Mouse (Mus musculus) hindbrain, embryonic 11.5 days (tissue): ENCODE measurements around the gene Muc1. TPM values are rescaled to one million over a fixed set of nuclear protein-coding genes. Genes with fewer than 3 reads are reported as not detected.

ENCODE experiments used
- ATAC-seq: fragments of 200-750 bp; cut with Nextera tagmentation; 2 replicates; pipeline ENCODE4 v1.8.0; 2017; ENCODE audit warnings: mild to moderate bottlenecking, moderate TSS enrichment, moderate library complexity; ENCODE audit not compliant: low FRiP score
- DNase-seq: peaks from one replicate; pipeline ENCODE4 v3.0.0-alpha.2; 2015; ENCODE audit warnings: low spot score
- H3K27ac ChIP-seq: fragments of 300-500 bp; sonication (generic); 2 replicates; pipeline ENCODE4 v1.5.1; 2014; ENCODE audit warnings: mild to moderate bottlenecking, low read depth, low read length
- H3K27me3 ChIP-seq: fragments of 300-500 bp; sonication (generic); 2 replicates; pipeline ENCODE4 v1.6.1; 2014; ENCODE audit warnings: mild to moderate bottlenecking, low read length, moderate library complexity, mixed read lengths; ENCODE audit not compliant: control insufficient read depth, insufficient read depth
- H3K36me3 ChIP-seq: fragments of 300-500 bp; sonication (generic); 2 replicates; pipeline ENCODE4 v1.6.1; 2014; ENCODE audit warnings: mild to moderate bottlenecking, low read length, moderate library complexity, mixed read lengths; ENCODE audit not compliant: control insufficient read depth, insufficient read depth
- H3K4me1 ChIP-seq: fragments of 300-500 bp; sonication (generic); replicated peaks from 2 replicates; pipeline ENCODE4 v1.6.1; 2014; ENCODE audit warnings: low read length, mixed read lengths; ENCODE audit not compliant: control insufficient read depth, insufficient read depth
- H3K4me2 ChIP-seq: fragments of 300-500 bp; sonication (generic); replicated peaks from 2 replicates; pipeline ENCODE4 v1.6.1; 2014; ENCODE audit warnings: mild to moderate bottlenecking, low read depth, low read length
- H3K4me3 ChIP-seq: fragments of 300-500 bp; sonication (generic); 2 replicates; pipeline ENCODE4 v1.5.1; 2014; ENCODE audit warnings: low read depth, low read length
- H3K9ac ChIP-seq: fragments of 300-500 bp; sonication (generic); 2 replicates; pipeline ENCODE4 v1.6.1; 2014; ENCODE audit warnings: low read depth, low read length
- H3K9me3 ChIP-seq: fragments of 300-500 bp; sonication (generic); 2 replicates; pipeline ENCODE4 v1.6.1; 2016; ENCODE audit warnings: low read length; ENCODE audit not compliant: control insufficient read depth
- WGBS: fragments of 180-500 bp; shearing (Covaris S2); extraction: QIAGEN DNeasy Blood & Tissue Kit; methylation state at CpG from one replicate; pipeline ENCODE4 v1.1.7; 2014; 5-methylcytosine and 5-hydroxymethylcytosine counted together
- polyA plus RNA-seq: library from polyadenylated mRNA; unstranded; fragments of >200 nt; fragmentation: Nextera tagmentation; extraction: Ambion mirVana; gene quantifications from 2 replicates; pipeline ENCODE4 v1.2.1, GENCODE M21; 2014

The Muc1 gene
- polyA plus RNA-seq, 1 experiment from 2014 or later, result 1.4 TPM

DNA sequence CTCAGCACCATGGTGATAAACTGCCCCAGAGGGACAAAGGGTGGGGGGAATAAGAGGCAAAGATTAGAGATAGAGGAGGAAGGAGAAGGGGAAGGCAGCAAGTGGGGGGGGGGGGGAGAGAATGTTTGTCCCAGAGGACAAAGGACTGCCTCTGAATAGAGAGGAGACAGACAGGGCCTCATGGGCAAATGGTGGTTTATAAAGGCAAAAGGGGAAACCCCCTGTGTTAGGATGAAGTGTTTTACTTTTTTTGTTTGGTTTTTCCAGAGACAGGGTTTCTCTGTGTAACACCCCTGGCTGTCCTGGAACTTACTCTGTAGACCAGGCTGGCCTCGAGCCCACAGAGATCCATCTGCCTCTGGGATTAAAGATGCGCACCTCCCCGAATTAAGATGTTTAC lies 31.4 kb downstream of the Muc1 start:
- H3K36me3 ChIP-seq, result no peaks in the 10 kb centered on the region
- DNase-seq, result no peak
- H3K9me3 ChIP-seq, result no peaks in the 10 kb centered on the region
- 79% methylated on average over 3 of the region's 3 CpGs for WGBS
- H3K4me1 ChIP-seq, result no peaks in the 10 kb centered on the region
- H3K27me3 ChIP-seq, result no peaks in the 10 kb centered on the region
- no peak overlapping the region for H3K9ac ChIP-seq
- H3K27ac ChIP-seq, result no peak overlapping the region
- no peak for ATAC-seq
- H3K4me2 ChIP-seq, result no peak overlapping the region
- no peak overlapping the region for H3K4me3 ChIP-seq

DNA sequence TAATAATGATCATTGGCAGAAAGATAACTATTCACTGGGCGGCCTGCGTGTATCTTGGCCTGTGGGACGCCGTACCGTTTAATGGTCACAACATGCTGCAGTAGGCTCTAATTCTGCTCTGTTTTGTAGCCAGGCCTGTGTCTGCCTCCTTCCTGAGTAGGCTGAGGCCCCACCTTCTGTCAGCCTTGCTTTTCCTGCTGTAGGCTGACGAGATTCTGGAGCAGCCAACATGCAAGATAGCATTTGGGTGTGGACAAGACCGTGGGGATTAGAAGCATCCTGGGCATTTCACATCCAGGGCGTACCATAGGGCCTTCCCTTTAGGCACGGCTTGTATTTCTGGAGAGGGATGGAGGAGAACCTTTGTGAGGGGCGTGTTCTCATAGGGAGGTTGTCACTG lies 33.6 kb downstream of the Muc1 start:
- no peak overlapping the region for H3K4me2 ChIP-seq
- H3K9me3 ChIP-seq, result no peaks in the 10 kb centered on the region
- no peaks in the 10 kb centered on the region for H3K36me3 ChIP-seq
- no peak overlapping the region for H3K27ac ChIP-seq
- no peaks in the 10 kb centered on the region for H3K4me1 ChIP-seq
- WGBS, result 71% methylated on average over 10 of the region's 10 CpGs
- no peak overlapping the region for H3K9ac ChIP-seq
- ATAC-seq, result no peak
- H3K27me3 ChIP-seq, result no peaks in the 10 kb centered on the region
- H3K4me3 ChIP-seq, result no peak overlapping the region
- DNase-seq, result no peak

DNA sequence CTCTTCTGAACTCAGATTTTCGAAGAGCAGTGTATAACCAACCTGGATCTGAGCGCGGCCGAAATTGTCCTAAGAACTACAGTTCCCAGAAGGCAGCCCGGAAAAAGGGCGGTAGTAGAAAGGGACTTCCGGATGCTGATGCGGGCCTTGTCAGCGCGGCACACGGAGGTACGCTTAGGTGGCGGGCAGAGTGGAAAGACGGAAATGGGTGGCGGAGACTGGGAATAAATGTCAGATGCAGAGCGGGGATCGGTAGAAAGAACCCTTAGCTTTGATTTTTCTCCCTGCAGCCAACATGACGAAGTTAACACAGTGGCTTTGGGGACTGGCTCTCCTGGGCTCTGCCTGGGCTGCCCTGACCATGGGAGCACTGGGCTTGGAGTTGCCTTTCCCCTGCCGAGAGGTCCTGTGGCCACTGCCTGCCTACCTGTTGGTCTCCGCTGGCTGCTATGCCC lies 37.6 kb downstream of the Muc1 start:
- H3K4me2 ChIP-seq, result peak overlapping the region; percentile 91
- no peaks in the 10 kb centered on the region for H3K36me3 ChIP-seq
- WGBS, result under 1% methylated on average over 20 of the region's 20 CpGs
- H3K27ac ChIP-seq, result peak overlapping the region; percentile 48; the same call in 1 of the 2 replicates
- H3K4me1 ChIP-seq, result 0 out of 2 replicates have a peak, but pooled peaks cover 6% of the 10 kb centered on the region
- peak overlapping the region; percentile 70 for H3K4me3 ChIP-seq
- DNase-seq (peak; percentile 89), ATAC-seq (peak; percentile 85)
- no peaks in the 10 kb centered on the region for H3K9me3 ChIP-seq
- H3K9ac ChIP-seq, result peak overlapping the region; percentile 87
- H3K27me3 ChIP-seq, result no peaks in the 10 kb centered on the region

DNA sequence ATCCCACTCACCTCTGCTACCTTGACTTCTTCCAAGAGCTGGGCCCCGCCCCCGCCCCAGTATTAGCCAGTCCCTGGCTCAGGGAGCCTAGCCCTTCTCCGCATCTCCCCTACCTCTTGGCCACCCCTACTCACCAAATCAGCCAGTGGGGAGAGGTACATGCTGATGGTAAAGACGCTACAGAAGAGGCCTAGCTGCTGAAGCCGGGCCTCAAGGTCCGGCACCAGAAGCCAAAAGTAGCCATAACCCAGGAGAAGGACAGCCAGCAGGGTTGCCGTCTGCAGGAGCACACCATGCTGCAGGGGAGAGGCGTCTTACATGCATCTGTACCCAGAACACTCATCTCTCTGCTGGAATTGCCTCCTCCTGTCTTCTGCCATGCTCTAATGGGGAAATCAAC lies 40.1 kb downstream of the Muc1 start:
- H3K4me2 ChIP-seq, result no peak overlapping the region
- 0 out of 2 replicates have a peak, but pooled peaks cover 6% of the 10 kb centered on the region for H3K4me1 ChIP-seq
- no peak overlapping the region for H3K4me3 ChIP-seq
- ATAC-seq (no peak), DNase-seq (no peak)
- no peaks in the 10 kb centered on the region for H3K9me3 ChIP-seq
- H3K36me3 ChIP-seq, result no peaks in the 10 kb centered on the region
- no peak overlapping the region for H3K27ac ChIP-seq
- 52% methylated on average over 8 of the region's 8 CpGs for WGBS
- H3K9ac ChIP-seq, result no peak overlapping the region
- H3K27me3 ChIP-seq, result no peaks in the 10 kb centered on the region

DNA sequence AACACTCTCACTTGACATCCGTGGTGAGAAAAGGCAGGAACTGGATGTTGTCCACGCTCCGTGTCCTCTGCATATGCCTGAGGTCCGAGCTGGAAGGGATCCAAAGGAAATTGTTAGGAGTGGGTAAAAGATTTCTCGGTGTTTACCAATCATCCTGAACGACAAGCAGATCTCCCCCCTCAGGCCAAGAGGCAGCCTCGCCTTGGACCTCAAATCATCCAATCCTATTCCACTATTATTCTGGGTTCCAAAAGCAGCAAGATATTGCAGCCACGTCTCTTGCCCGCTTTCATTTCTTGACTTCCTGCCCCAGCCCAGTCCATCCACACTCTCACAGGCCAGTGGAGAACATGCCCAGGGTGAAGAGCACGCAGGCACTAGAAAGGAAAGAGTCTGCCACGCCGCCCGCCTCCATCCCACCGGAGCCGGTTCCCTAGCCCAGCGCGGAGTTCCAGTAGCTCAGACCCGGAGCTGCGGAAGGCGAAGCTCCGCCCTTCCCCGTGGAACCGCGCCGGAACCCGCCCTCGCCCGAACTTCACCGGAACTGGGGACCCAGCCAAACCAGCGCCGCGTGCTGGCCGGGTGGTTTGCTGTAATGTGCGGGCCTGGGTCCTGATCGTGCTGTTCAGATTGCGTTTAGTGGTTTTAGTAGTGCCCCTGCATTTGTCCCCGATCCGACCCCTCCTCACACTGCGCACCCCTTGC lies 41.3 kb downstream of the Muc1 start, which contains the start of gene Slc50a1:
TSS of gene Slc50a1 (minus strand) at position 520 of the 705 bp plus-strand sequence.
- WGBS, result 4% methylated on average over 39 of the region's 39 CpGs
- H3K9ac ChIP-seq, result peak within 1 kb of the TSS; percentile 90
- no peaks in the 10 kb centered on the region for H3K36me3 ChIP-seq
- H3K4me1 ChIP-seq, result 0 out of 2 replicates have a peak, but pooled peaks cover 6% of the 10 kb centered on the region
- ATAC-seq, result peak; percentile 64; the same call in 1 of the 2 replicates
- H3K27me3 ChIP-seq, result no peaks in the 10 kb centered on the region
- H3K4me3 ChIP-seq, result peak within 1 kb of the TSS; percentile 49
- peak within 1 kb of the TSS; percentile 47; the same call in 1 of the 2 replicates for H3K27ac ChIP-seq
- no peaks in the 10 kb centered on the region for H3K9me3 ChIP-seq
- peak; percentile 72 for DNase-seq
- H3K4me2 ChIP-seq, result peak within 1 kb of the TSS; percentile 86

DNA sequence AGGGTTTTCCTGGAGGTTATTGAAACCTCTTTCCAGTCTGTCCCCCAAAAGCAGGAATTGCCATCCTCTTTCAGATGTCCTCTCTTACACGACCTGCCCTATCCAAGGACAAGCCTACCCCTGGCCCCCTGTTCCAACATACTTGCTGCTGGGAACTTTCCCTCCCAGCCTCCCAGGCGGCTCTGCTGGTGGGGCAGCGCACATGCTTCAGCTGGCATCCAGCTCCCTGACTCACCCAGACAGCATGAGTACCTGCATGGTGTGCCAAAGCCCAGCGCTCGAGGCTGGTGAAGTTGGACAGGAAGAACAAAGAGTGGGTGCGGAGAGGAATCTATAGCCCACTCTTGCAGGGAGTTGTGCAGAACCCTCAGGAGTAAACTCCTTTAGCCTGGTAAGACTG lies 42.0 kb downstream of the Muc1 start:
- Histone ChIP-seq H3K4me3 (no peak overlapping the region), H3K4me2 (peak overlapping the region; percentile 86), H3K27me3 (no peaks in the 10 kb centered on the region), H3K36me3 (no peaks in the 10 kb centered on the region), H3K9me3 (no peaks in the 10 kb centered on the region), H3K27ac (no peak overlapping the region), H3K4me1 (0 out of 2 replicates have a peak, but pooled peaks cover 6% of the 10 kb centered on the region), H3K9ac (peak overlapping the region; percentile 90)
- WGBS, result 72% methylated on average over 6 of the region's 6 CpGs
- ATAC-seq, result no peak
- DNase-seq, result no peak

DNA sequence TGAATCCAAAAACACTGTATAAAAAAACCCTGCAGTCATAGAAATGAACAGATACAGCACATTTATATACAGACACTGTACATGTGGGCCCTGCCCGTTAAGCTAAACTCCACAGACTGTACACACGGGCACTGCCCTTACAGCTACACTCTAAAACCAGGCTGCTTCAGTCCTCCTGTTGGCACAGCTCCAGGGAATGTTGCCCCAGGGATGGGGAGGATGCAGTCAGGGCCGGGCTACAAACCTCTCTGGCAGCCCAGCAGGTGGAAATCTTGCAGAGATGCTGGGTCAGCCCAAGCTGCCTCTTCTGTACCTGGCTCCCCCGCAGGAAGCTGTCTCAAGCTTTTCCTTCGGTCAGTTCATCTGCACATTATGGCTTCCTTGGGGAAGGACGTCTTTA lies 42.9 kb downstream of the Muc1 start:
- DNase-seq, result no peak
- WGBS, result 72% methylated on average over 6 of the region's 6 CpGs

DNA sequence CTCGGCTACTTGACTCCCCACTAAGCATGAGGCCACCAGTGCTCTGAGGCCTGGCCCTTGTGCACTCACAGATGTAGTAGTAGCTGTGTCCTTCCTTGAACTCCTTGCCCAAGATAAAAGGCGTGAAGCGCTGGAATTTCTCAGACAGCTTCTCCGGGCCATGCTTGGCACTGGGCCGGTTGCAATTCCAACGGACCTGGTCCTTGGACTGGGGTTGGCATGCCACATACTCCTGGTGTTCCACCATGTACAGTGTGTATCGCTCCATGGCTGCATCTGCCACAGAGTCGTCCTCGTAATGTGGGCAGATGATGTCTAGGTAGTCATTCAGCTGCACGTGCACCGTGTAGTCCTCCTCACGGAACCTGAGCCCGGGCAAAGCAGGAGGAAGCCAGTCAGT lies 47.2 kb downstream of the Muc1 start:
- 93% methylated on average over 13 of the region's 13 CpGs for WGBS

More for the DNA sequence above, 42.9 kb downstream of the Muc1 start:
- H3K27me3 ChIP-seq, result no peaks in the 10 kb centered on the region
- no peak overlapping the region for H3K4me3 ChIP-seq
- no peak overlapping the region for H3K27ac ChIP-seq
- H3K9me3 ChIP-seq, result no peaks in the 10 kb centered on the region
- no peak overlapping the region for H3K4me2 ChIP-seq
- no peak overlapping the region for H3K9ac ChIP-seq
- 0 out of 2 replicates have a peak, but pooled peaks cover 6% of the 10 kb centered on the region for H3K4me1 ChIP-seq
- no peak for ATAC-seq
- no peaks in the 10 kb centered on the region for H3K36me3 ChIP-seq

More for the DNA sequence above, 47.2 kb downstream of the Muc1 start:
- peaks cover 30% of the 10 kb centered on the region for H3K27me3 ChIP-seq
- peaks cover 11% of the 10 kb centered on the region for H3K4me1 ChIP-seq
- H3K27ac ChIP-seq, result no peak overlapping the region
- H3K9ac ChIP-seq, result no peak overlapping the region
- ATAC-seq, result no peak
- no peak for DNase-seq
- no peaks in the 10 kb centered on the region for H3K9me3 ChIP-seq
- no peak overlapping the region for H3K4me2 ChIP-seq
- H3K36me3 ChIP-seq, result no peaks in the 10 kb centered on the region
- H3K4me3 ChIP-seq, result no peak overlapping the region
